Mouse (Mus musculus) stomach, embryonic 14.5 days (tissue): ENCODE results near the gene Coq5. TPM values are rescaled to one million over a fixed set of nuclear protein-coding genes. Genes with fewer than 3 reads are reported as not detected.
A peak's percentile ranks its signal among the peaks of the same experiment; 100 is the strongest.

Experiments used
- ATAC-seq: fragments of 200-750 bp; cut with Nextera tagmentation; 2 replicates; pipeline ENCODE4 v1.8.0; 2017; ENCODE audit warnings: low read depth, moderate TSS enrichment; ENCODE audit not compliant: insufficient number of reproducible peaks, insufficient read depth, low FRiP score
- H3K27ac ChIP-seq: fragments of 300-500 bp; sonication (generic); 2 replicates; pipeline ENCODE4 v1.5.1; 2014; ENCODE audit warnings: mild to moderate bottlenecking, low read length, moderate library complexity, mixed read lengths
- H3K27me3 ChIP-seq: fragments of 300-500 bp; sonication (generic); 2 replicates; pipeline ENCODE4 v1.6.1; 2014; ENCODE audit warnings: low read length, control low read depth, mixed read lengths; ENCODE audit not compliant: control insufficient read depth, insufficient read depth
- H3K36me3 ChIP-seq: fragments of 300-500 bp; sonication (generic); 2 replicates; pipeline ENCODE4 v1.6.1; 2014; ENCODE audit warnings: mild to moderate bottlenecking, control low read depth, low read length, moderate library complexity, mixed read lengths; ENCODE audit not compliant: control insufficient read depth, insufficient read depth
- H3K4me1 ChIP-seq: fragments of 300-500 bp; sonication (generic); 2 replicates; pipeline ENCODE4 v1.6.1; 2014; ENCODE audit warnings: low read length, control low read depth, mixed read lengths; ENCODE audit not compliant: control insufficient read depth, insufficient read depth
- H3K4me2 ChIP-seq: fragments of 300-500 bp; sonication (generic); replicated peaks from 2 replicates; pipeline ENCODE4 v1.6.1; 2014; ENCODE audit warnings: low read depth, low read length, control low read depth
- H3K4me3 ChIP-seq: fragments of 300-500 bp; sonication (generic); 2 replicates; pipeline ENCODE4 v1.5.1; 2014; ENCODE audit warnings: low read depth, low read length, control low read depth
- H3K9ac ChIP-seq: fragments of 300-500 bp; sonication (generic); replicated peaks from 2 replicates; pipeline ENCODE4 v1.6.1; 2014; ENCODE audit warnings: low read depth, mild to moderate bottlenecking, control low read depth, low read length, moderate library complexity, mixed read lengths
- H3K9me3 ChIP-seq: fragments of 300-500 bp; sonication (generic); 2 replicates; pipeline ENCODE4 v1.6.1; 2016; ENCODE audit warnings: low read depth, low read length, control low read depth; ENCODE audit not compliant: control insufficient read depth
- WGBS: fragments of 180-500 bp; shearing (Covaris S2); extraction: QIAGEN DNeasy Blood & Tissue Kit; methylation state at CpG from one replicate; pipeline ENCODE4 v1.1.7; 2014; 5-methylcytosine and 5-hydroxymethylcytosine counted together
- polyA plus RNA-seq: library from polyadenylated mRNA; unstranded; fragments of >200 nt; fragmentation: Nextera tagmentation; extraction: Ambion mirVana; gene quantifications from 2 replicates; pipeline ENCODE4 v1.2.1, GENCODE M21; 2014

The Coq5 gene
- polyA plus RNA-seq, 1 experiment from 2014 or later = 40.0 TPM

DNA sequence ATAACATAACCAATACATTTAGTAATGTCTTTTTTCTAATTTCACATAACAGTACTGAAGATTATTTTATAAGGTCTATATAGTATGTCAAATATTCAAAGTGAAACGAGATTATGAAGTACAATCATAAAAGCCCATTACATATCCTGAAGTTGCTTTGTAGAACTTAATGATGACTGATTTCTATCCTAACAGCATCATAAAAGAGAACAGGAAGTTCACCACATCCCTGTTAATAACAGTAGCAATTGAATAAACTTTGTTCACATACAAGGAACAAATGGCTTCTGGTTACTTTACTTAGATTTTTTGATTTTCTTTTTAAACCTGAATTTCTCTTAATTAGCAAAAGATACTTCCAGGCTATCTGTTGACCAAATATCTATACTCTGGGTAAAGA lies 17.6 kb upstream of the Coq5 start:
- no peaks in the 10 kb centered on the region for H3K27me3 ChIP-seq
- H3K36me3 ChIP-seq = peaks cover 41% of the 10 kb centered on the region
- peaks cover 9% of the 10 kb centered on the region; the same call in 1 of the 2 replicates for H3K4me1 ChIP-seq
- no peaks in the 10 kb centered on the region for H3K9me3 ChIP-seq
- no peak overlapping the region for H3K4me2 ChIP-seq
- no peak for ATAC-seq
- H3K9ac ChIP-seq = no peak overlapping the region
- H3K27ac ChIP-seq = no peak overlapping the region
- H3K4me3 ChIP-seq = no peak overlapping the region
- WGBS = 77% methylated on average over 1 of the region's 1 CpGs

- H3K4me1 ChIP-seq = peaks cover 9% of the 10 kb centered on the region; the same call in 1 of the 2 replicates
- no peak overlapping the region for H3K4me3 ChIP-seq
- no peaks in the 10 kb centered on the region for H3K9me3 ChIP-seq
- H3K9ac ChIP-seq = no peak overlapping the region
- no peaks in the 10 kb centered on the region for H3K27me3 ChIP-seq
- H3K36me3 ChIP-seq = peaks cover 33% of the 10 kb centered on the region
- H3K4me2 ChIP-seq = no peak overlapping the region
- no peak overlapping the region for H3K27ac ChIP-seq
- 79% methylated on average over 14 of the region's 14 CpGs for WGBS
- ATAC-seq = no peak
Observed at GRCm38 (mm10) chr5:115262502-115263291, 16.8 kb upstream of the Coq5 start.

DNA sequence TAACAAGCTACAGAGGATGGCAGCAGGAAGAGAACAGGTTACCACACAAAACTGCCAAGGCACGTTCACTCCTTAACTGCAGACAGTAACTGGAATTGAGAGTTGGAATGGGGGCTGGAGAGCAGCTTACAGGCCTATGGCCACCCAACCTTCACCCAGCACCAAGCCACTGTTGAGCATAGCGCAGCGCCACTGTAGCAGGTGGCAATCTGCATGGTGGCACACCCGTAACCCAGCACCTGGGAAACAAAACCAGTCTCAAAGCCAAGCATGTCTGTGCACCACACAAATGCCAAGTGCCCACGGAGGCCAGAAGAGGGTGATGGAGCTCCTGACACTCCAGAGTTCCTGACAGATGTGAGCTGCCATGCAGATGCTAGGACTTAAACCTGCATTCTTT lies 13.1 kb upstream of the Coq5 start:
- no peak overlapping the region for H3K9ac ChIP-seq
- 87% methylated on average over 5 of the region's 5 CpGs for WGBS

GRCm38 (mm10) chr5:115266787-115267468 lies 12.5 kb upstream of the Coq5 start:
- H3K4me1 ChIP-seq = peaks cover 33% of the 10 kb centered on the region
- WGBS = 81% methylated on average over 8 of the region's 8 CpGs
- H3K9ac ChIP-seq = no peak overlapping the region
- H3K4me3 ChIP-seq = no peak overlapping the region
- no peak overlapping the region for H3K27ac ChIP-seq
- no peak overlapping the region for H3K4me2 ChIP-seq
- peak; percentile 44; the same call in 1 of the 2 replicates for ATAC-seq
- no peaks in the 10 kb centered on the region for H3K9me3 ChIP-seq
- H3K27me3 ChIP-seq = no peaks in the 10 kb centered on the region
- peaks cover 10% of the 10 kb centered on the region for H3K36me3 ChIP-seq

More for the DNA sequence above, 13.1 kb upstream of the Coq5 start:
- Histone ChIP-seq H3K4me3 (no peak overlapping the region), H3K27ac (no peak overlapping the region), H3K4me1 (peaks cover 33% of the 10 kb centered on the region), H3K36me3 (peaks cover 10% of the 10 kb centered on the region), H3K4me2 (no peak overlapping the region), H3K9me3 (no peaks in the 10 kb centered on the region), H3K27me3 (no peaks in the 10 kb centered on the region)
- no peak for ATAC-seq

GRCm38 (mm10) chr5:115267469-115268045 lies 11.9 kb upstream of the Coq5 start:
- H3K4me1 ChIP-seq = peaks cover 33% of the 10 kb centered on the region
- no peak overlapping the region for H3K27ac ChIP-seq
- no peaks in the 10 kb centered on the region for H3K9me3 ChIP-seq
- no peak overlapping the region for H3K4me2 ChIP-seq
- ATAC-seq = no peak
- no peaks in the 10 kb centered on the region for H3K27me3 ChIP-seq
- H3K36me3 ChIP-seq = peaks cover 10% of the 10 kb centered on the region
- WGBS = 78% methylated on average over 3 of the region's 3 CpGs
- no peak overlapping the region for H3K9ac ChIP-seq
- H3K4me3 ChIP-seq = no peak overlapping the region

DNA sequence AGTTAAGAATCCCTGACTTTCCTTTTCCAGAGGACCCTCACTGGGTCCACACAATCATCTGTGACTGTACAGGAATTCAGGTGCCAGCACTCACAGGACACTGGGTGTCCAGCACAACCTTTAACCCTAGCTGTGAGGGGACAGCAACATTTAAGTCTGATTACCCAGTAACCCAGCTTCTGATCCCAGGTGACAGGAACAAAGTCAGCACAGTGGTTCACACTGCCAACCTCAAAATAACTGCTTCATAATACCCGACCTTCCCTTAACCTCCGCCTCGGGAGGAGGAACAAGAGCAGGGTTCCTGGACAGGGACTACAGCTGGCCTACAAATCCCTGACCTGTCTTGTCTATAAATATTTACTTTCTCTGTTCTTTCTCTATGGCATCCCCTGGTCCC lies 11.2 kb upstream of the Coq5 start:
- H3K9ac ChIP-seq = no peak overlapping the region
- peaks cover 10% of the 10 kb centered on the region for H3K36me3 ChIP-seq
- no peak overlapping the region for H3K4me3 ChIP-seq
- H3K4me2 ChIP-seq = no peak overlapping the region
- 30% methylated on average over 3 of the region's 3 CpGs for WGBS
- no peaks in the 10 kb centered on the region for H3K27me3 ChIP-seq
- no peak for ATAC-seq
- peaks cover 36% of the 10 kb centered on the region for H3K4me1 ChIP-seq
- no peaks in the 10 kb centered on the region for H3K9me3 ChIP-seq
- no peak overlapping the region for H3K27ac ChIP-seq

- no peaks in the 10 kb centered on the region for H3K27me3 ChIP-seq
- peaks cover 39% of the 10 kb centered on the region for H3K4me1 ChIP-seq
- H3K9me3 ChIP-seq = no peaks in the 10 kb centered on the region
- peak overlapping the region; percentile 88; the same call in 1 of the 2 replicates for H3K4me2 ChIP-seq
- 85% methylated on average over 1 of the region's 1 CpGs for WGBS
- H3K9ac ChIP-seq = no peak overlapping the region; the same call in 1 of the 2 replicates
- peak overlapping the region; percentile 100; the same call in 1 of the 2 replicates for H3K4me3 ChIP-seq
- no peak for ATAC-seq
- no peak overlapping the region for H3K27ac ChIP-seq
- H3K36me3 ChIP-seq = peaks cover 6% of the 10 kb centered on the region
Observed at GRCm38 (mm10) chr5:115269969-115270368, 9.5 kb upstream of the Coq5 start.

- no peaks in the 10 kb centered on the region for H3K9me3 ChIP-seq
- H3K27me3 ChIP-seq = no peaks in the 10 kb centered on the region
- peak overlapping the region; percentile 88 for H3K4me2 ChIP-seq
- no peak; the same call in 1 of the 2 replicates for ATAC-seq
- H3K36me3 ChIP-seq = no peaks in the 10 kb centered on the region; the same call in 1 of the 2 replicates
- peak overlapping the region; percentile 95 for H3K9ac ChIP-seq
- H3K27ac ChIP-seq = peak overlapping the region; percentile 78
- H3K4me3 ChIP-seq = peak overlapping the region; percentile 100
- peaks cover 31% of the 10 kb centered on the region for H3K4me1 ChIP-seq
- WGBS = under 1% methylated on average over 73 of the region's 77 CpGs
Observed at GRCm38 (mm10) chr5:115271931-115272811, 7.3 kb upstream of the Coq5 start.
